Mouse (Mus musculus) limb, embryonic 12.5 days (tissue): ENCODE measurements around the gene T. TPM values are rescaled to one million over a fixed set of nuclear protein-coding genes. Genes with fewer than 3 reads are reported as not detected.
"Not testable (repeated sequence)": the region's sequence is repeated elsewhere in the genome, so short reads cannot be mapped to it uniquely, and the experiment has no call there.

Experiments
- ATAC-seq: fragments of 200-750 bp; cut with Nextera tagmentation; 2 replicates; pipeline ENCODE4 v1.8.0; 2017; ENCODE audit warnings: low read depth, moderate TSS enrichment; ENCODE audit not compliant: insufficient number of reproducible peaks, insufficient read depth, low FRiP score, low TSS enrichment
- H3K27ac ChIP-seq: fragments of 300-500 bp; sonication (generic); 2 replicates; pipeline ENCODE4 v1.5.1; 2016; ENCODE audit warnings: mild to moderate bottlenecking, moderate library complexity
- H3K27me3 ChIP-seq: fragments of 300-500 bp; sonication (generic); 2 replicates; pipeline ENCODE4 v1.6.1; 2016; ENCODE audit warnings: mild to moderate bottlenecking, moderate library complexity
- H3K36me3 ChIP-seq: fragments of 300-500 bp; sonication (generic); 2 replicates; pipeline ENCODE4 v1.6.1; 2016; ENCODE audit warnings: mild to moderate bottlenecking, moderate library complexity
- H3K4me1 ChIP-seq: fragments of 300-500 bp; sonication (generic); replicated peaks from 2 replicates; pipeline ENCODE4 v1.6.1; 2016
- H3K4me2 ChIP-seq: fragments of 300-500 bp; sonication (generic); 2 replicates; pipeline ENCODE4 v1.6.1; 2016; ENCODE audit warnings: mild to moderate bottlenecking, moderate library complexity
- H3K4me3 ChIP-seq: fragments of 300-500 bp; sonication (generic); replicated peaks from 2 replicates; pipeline ENCODE4 v1.5.1; 2016; ENCODE audit warnings: mild to moderate bottlenecking
- H3K9ac ChIP-seq: fragments of 300-500 bp; sonication (generic); replicated peaks from 2 replicates; pipeline ENCODE4 v1.6.1; 2016; ENCODE audit warnings: mild to moderate bottlenecking, moderate library complexity
- H3K9me3 ChIP-seq: fragments of 300-500 bp; sonication (generic); 2 replicates; pipeline ENCODE4 v1.6.1; 2016; ENCODE audit warnings: mild to moderate bottlenecking, moderate library complexity
- WGBS: fragments of 180-500 bp; shearing (Covaris S2); methylation state at CpG from one replicate; pipeline ENCODE4 v1.1.7; 2016; 5-methylcytosine and 5-hydroxymethylcytosine counted together
- polyA plus RNA-seq: library from polyadenylated mRNA; unstranded; fragments of >200 nt; fragmentation: Nextera tagmentation; extraction: Ambion mirVana; gene quantifications from 2 replicates; pipeline ENCODE4 v1.2.1, GENCODE M21; 2016

The T gene
- polyA plus RNA-seq = 0.83 and 1.5 TPM in 2 replicates

- under 1% methylated on average over 65 of the region's 65 CpGs for WGBS
- H3K4me2 ChIP-seq = peak within 1 kb of the TSS; percentile 63
- peaks cover 99% of the 10 kb centered on the region for H3K27me3 ChIP-seq
- H3K4me3 ChIP-seq = peak within 1 kb of the TSS; percentile 41
- peaks cover 35% of the 10 kb centered on the region for H3K4me1 ChIP-seq
- H3K27ac ChIP-seq = no peak within 1 kb of the TSS
- H3K36me3 ChIP-seq = no peaks in the 10 kb centered on the region
- no peak for ATAC-seq
- H3K9me3 ChIP-seq = no peaks in the 10 kb centered on the region
- H3K9ac ChIP-seq = no peak within 1 kb of the TSS
These were observed at the start of gene T for GRCm38 (mm10) chr17:8433978-8434960. T (plus strand) TSS chr17:8434423.

GRCm38 (mm10) chr17:8385441-8385840 is 48.8 kb upstream of the T start:
- Histone ChIP-seq H3K36me3 (no peaks in the 10 kb centered on the region), H3K4me1 (peaks cover 20% of the 10 kb centered on the region), H3K9ac (no peak overlapping the region), H3K4me3 (no peak overlapping the region), H3K27ac (no peak overlapping the region), H3K27me3 (peaks cover 18% of the 10 kb centered on the region), H3K9me3 (no peaks in the 10 kb centered on the region), H3K4me2 (no peak overlapping the region)
- 93% methylated on average over 2 of the region's 2 CpGs for WGBS
- ATAC-seq = no peak

- Histone ChIP-seq H3K36me3 (no peaks in the 10 kb centered on the region), H3K9me3 (no peaks in the 10 kb centered on the region), H3K4me3 (peak overlapping the region; percentile 34), H3K4me2 (peak overlapping the region; percentile 63), H3K27me3 (peaks cover 30% of the 10 kb centered on the region), H3K27ac (0 out of 2 replicates have a peak overlapping the region, but pooled peaks have one; percentile 26), H3K4me1 (peaks cover 27% of the 10 kb centered on the region), H3K9ac (no peak overlapping the region)
- WGBS = 2% methylated on average over 13 of the region's 13 CpGs
- no peak for ATAC-seq
These were observed 45.8 kb upstream of the T start for GRCm38 (mm10) chr17:8388463-8388862.

GRCm38 (mm10) chr17:8388990-8389789 is 45.0 kb upstream of the T start:
- under 1% methylated on average over 28 of the region's 28 CpGs for WGBS
- Histone ChIP-seq H3K4me1 (peaks cover 27% of the 10 kb centered on the region), H3K9me3 (no peaks in the 10 kb centered on the region), H3K9ac (no peak overlapping the region; the same call in 1 of the 2 replicates), H3K27me3 (peaks cover 30% of the 10 kb centered on the region), H3K4me2 (peak overlapping the region; percentile 63), H3K27ac (peak overlapping the region; percentile 26; the same call in 1 of the 2 replicates), H3K36me3 (no peaks in the 10 kb centered on the region), H3K4me3 (peak overlapping the region; percentile 34)
- peak; percentile 43; the same call in 1 of the 2 replicates for ATAC-seq

GRCm38 (mm10) chr17:8389790-8390095 is 44.5 kb upstream of the T start:
- H3K36me3 ChIP-seq = no peaks in the 10 kb centered on the region
- no peaks in the 10 kb centered on the region for H3K9me3 ChIP-seq
- 4% methylated on average over 10 of the region's 10 CpGs for WGBS
- no peak overlapping the region for H3K27ac ChIP-seq
- peak overlapping the region; percentile 34; the same call in 1 of the 2 replicates for H3K4me3 ChIP-seq
- peak overlapping the region; percentile 63 for H3K4me2 ChIP-seq
- peaks cover 30% of the 10 kb centered on the region for H3K27me3 ChIP-seq
- ATAC-seq = 0 out of 2 replicates have a peak, but pooled peaks have one; percentile 16
- H3K9ac ChIP-seq = no peak overlapping the region
- peaks cover 27% of the 10 kb centered on the region for H3K4me1 ChIP-seq

- Histone ChIP-seq H3K4me1 (peaks cover 27% of the 10 kb centered on the region), H3K36me3 (no peaks in the 10 kb centered on the region), H3K27me3 (peaks cover 30% of the 10 kb centered on the region), H3K9me3 (no peaks in the 10 kb centered on the region), H3K27ac (no peak overlapping the region), H3K4me2 (no peak overlapping the region), H3K9ac (no peak overlapping the region), H3K4me3 (no peak overlapping the region)
- no peak for ATAC-seq
- WGBS = 54% methylated on average over 4 of the region's 4 CpGs
These were observed 43.7 kb upstream of the T start for GRCm38 (mm10) chr17:8390487-8390886.

GRCm38 (mm10) chr17:8396371-8396770 is 37.9 kb upstream of the T start:
- H3K27ac ChIP-seq = 0 out of 2 replicates have a peak overlapping the region, but pooled peaks have one; percentile 35
- peaks cover 37% of the 10 kb centered on the region for H3K4me1 ChIP-seq
- peak overlapping the region; percentile 15; the same call in 1 of the 2 replicates for H3K4me2 ChIP-seq
- peak; percentile 75; the same call in 1 of the 2 replicates for ATAC-seq
- peaks cover 7% of the 10 kb centered on the region for H3K27me3 ChIP-seq
- no peak overlapping the region for H3K9ac ChIP-seq
- 15% methylated on average over 4 of the region's 4 CpGs for WGBS
- no peaks in the 10 kb centered on the region for H3K9me3 ChIP-seq
- H3K36me3 ChIP-seq = no peaks in the 10 kb centered on the region
- H3K4me3 ChIP-seq = no peak overlapping the region

GRCm38 (mm10) chr17:8397946-8398345 is 36.3 kb upstream of the T start:
- Histone ChIP-seq H3K4me1 (peaks cover 35% of the 10 kb centered on the region), H3K9me3 (no peaks in the 10 kb centered on the region), H3K27me3 (peaks cover 3% of the 10 kb centered on the region; the same call in 1 of the 2 replicates), H3K27ac (no peak overlapping the region), H3K4me2 (no peak overlapping the region), H3K36me3 (no peaks in the 10 kb centered on the region), H3K9ac (no peak overlapping the region), H3K4me3 (no peak overlapping the region)
- WGBS = 67% methylated on average over 2 of the region's 2 CpGs
- no peak for ATAC-seq

GRCm38 (mm10) chr17:8403932-8404331 is 30.3 kb upstream of the T start:
- H3K27me3 ChIP-seq, ATAC-seq, H3K9me3 ChIP-seq, H3K4me3 ChIP-seq, H3K4me2 ChIP-seq, H3K9ac ChIP-seq, H3K36me3 ChIP-seq, H3K27ac ChIP-seq: not testable (repeated sequence)
- peaks cover 38% of the 10 kb centered on the region for H3K4me1 ChIP-seq
- WGBS = 52% methylated on average over 8 of the region's 8 CpGs

GRCm38 (mm10) chr17:8406285-8406684 is 27.9 kb upstream of the T start:
- Histone ChIP-seq H3K9ac (no peak overlapping the region), H3K4me1 (peaks cover 40% of the 10 kb centered on the region), H3K9me3 (no peaks in the 10 kb centered on the region), H3K27me3 (no peaks in the 10 kb centered on the region), H3K27ac (peak overlapping the region; percentile 50; the same call in 1 of the 2 replicates), H3K36me3 (no peaks in the 10 kb centered on the region), H3K4me3 (no peak overlapping the region), H3K4me2 (0 out of 2 replicates have a peak overlapping the region, but pooled peaks have one; percentile 10)
- WGBS = 13% methylated on average over 6 of the region's 6 CpGs
- ATAC-seq = no peak

GRCm38 (mm10) chr17:8408002-8408401 is 26.2 kb upstream of the T start:
- Histone ChIP-seq H3K4me2 (peak overlapping the region; percentile 39; the same call in 1 of the 2 replicates), H3K4me1 (peaks cover 40% of the 10 kb centered on the region)
- 66% methylated on average over 4 of the region's 4 CpGs for WGBS
- not testable (repeated sequence) for H3K4me3 ChIP-seq, H3K9ac ChIP-seq, H3K9me3 ChIP-seq, H3K27ac ChIP-seq, ATAC-seq, H3K36me3 ChIP-seq, H3K27me3 ChIP-seq
